9 mouse cellular contexts compared by ENCODE assay signal in genomic region chr4:154927899-154928337, GRCm38 (mm10). TPM values are rescaled to one million over a fixed set of nuclear protein-coding genes. Genes with fewer than 3 reads are reported as not detected.
DNase-seq lines count a peak whose midpoint lies in the region; ATAC-seq and TF ChIP-seq lines count a peak whose summit lies in the region.
"Had no signal": no experiment of that assay in that cellular context is flagged by ENCODE, and none has a peak within 500 bp of the region (broad histone marks: within the 10 kb centered on the region; RNA-seq: fewer than 3 reads in every experiment).

No protein-coding gene starts in this region.

- 24% methylated on average over 5 of the region's 5 CpGs for WGBS in heart, adult 2 months
- 31% methylated on average over 5 of the region's 5 CpGs for WGBS in kidney, embryonic 16.5 days

- no peak for TF ChIP-seq EP300 in heart, adult 2 months (IDR thresholded peaks at IDR 0.05; ENCODE audit: insufficient read depth, low read depth, low read length)

- H3K9ac ChIP-seq in heart, adult 2 months (ENCODE audit: low read depth, low read length), result peak overlapping the region; percentile 50
- H3K9ac ChIP-seq in kidney, embryonic 16.5 days (replicated peaks; ENCODE audit: low read length), result peak overlapping the region; percentile 28; the same call in 1 of the 2 replicates

- H3K4me1 ChIP-seq in testis, adult 2 months (ENCODE audit: control insufficient read depth, insufficient read depth, low read length), result no peaks in the 10 kb centered on the region
- H3K4me1 ChIP-seq in heart, adult 2 months (ENCODE audit: control insufficient read depth, insufficient read depth, low read length), result peaks cover 12% of the 10 kb centered on the region
- peaks cover 4% of the 10 kb centered on the region; the same call in 1 of the 2 replicates for H3K4me1 ChIP-seq in kidney, embryonic 16.5 days (ENCODE audit: insufficient read depth, low read length)

- DNase-seq in testis, postnatal 14 days (ENCODE audit: low spot score), result no peak
- DNase-seq in heart, adult 2 months, result peak; percentile 71 to 77
- peak; percentile 71 for DNase-seq in lung, postnatal 25 days (ENCODE audit: low spot score)
- peak; percentile 65 for DNase-seq in thymus, postnatal 25 days
- DNase-seq in layer of hippocampus, postnatal 25 days (ENCODE audit: extremely low spot score in 1 of 2, low spot score in 1 of 2), result no peak
- no peak for DNase-seq in adrenal gland, adult 8-10 months

- H3K36me3 ChIP-seq in testis, adult 2 months (ENCODE audit: control insufficient read depth, insufficient read depth, low read length), result no peaks in the 10 kb centered on the region
- H3K36me3 ChIP-seq in heart, adult 2 months (ENCODE audit: control insufficient read depth, insufficient read depth, low read length), result no peaks in the 10 kb centered on the region
- no peaks in the 10 kb centered on the region for H3K36me3 ChIP-seq in kidney, embryonic 16.5 days (ENCODE audit: insufficient read depth, low read length)

- intact Hi-C loops in heart, adult 2 months (cut with DNase I), result no loop called here

- TF ChIP-seq POLR2A in testis, adult 2 months (IDR thresholded peaks at IDR 0.05; ENCODE audit: control insufficient read depth, low read depth, low read length), result no peak
- TF ChIP-seq POLR2A in heart, adult 2 months (IDR thresholded peaks at IDR 0.05; ENCODE audit: insufficient read depth, low read depth, low read length), result 0 out of 2 replicates have a peak, but pooled peaks have one; percentile 22

- peak overlapping the region; percentile 34 for H3K4me2 ChIP-seq in kidney, embryonic 16.5 days (replicated peaks; ENCODE audit: low read depth, low read length)

- ATAC-seq in kidney, embryonic 16.5 days (ENCODE audit: low FRiP score, low TSS enrichment), result peak; percentile 52

- H3K27ac ChIP-seq in testis, adult 2 months (ENCODE audit: control insufficient read depth, insufficient read depth, low read depth, low read length), result no peak overlapping the region
- peak overlapping the region; percentile 93 for H3K27ac ChIP-seq in heart, adult 2 months
- H3K27ac ChIP-seq in kidney, embryonic 16.5 days (ENCODE audit: low read length), result peak overlapping the region; percentile 48; the same call in 1 of the 2 replicates

- H3K79me2 ChIP-seq in heart, adult 2 months (replicated peaks; ENCODE audit: control insufficient read depth, insufficient read depth, low read length), result no peaks in the 10 kb centered on the region

- TF ChIP-seq CTCF in testis, adult 2 months (IDR thresholded peaks at IDR 0.05; ENCODE audit: control insufficient read depth, insufficient read depth, insufficient replicate concordance, low read depth, low read length), result no peak
- no peak for TF ChIP-seq CTCF in heart, adult 2 months (IDR thresholded peaks at IDR 0.05)

- H3K9me3 ChIP-seq in kidney, embryonic 16.5 days (ENCODE audit: low read length), result no peaks in the 10 kb centered on the region

- H3K4me3 ChIP-seq in testis, adult 2 months (ENCODE audit: control insufficient read depth, low read depth, low read length), result peak overlapping the region; percentile 7; the same call in 1 of the 2 replicates
- H3K4me3 ChIP-seq in heart, adult 2 months, result peak overlapping the region; percentile 59
- 0 out of 2 replicates have a peak overlapping the region, but pooled peaks have one; percentile 14 for H3K4me3 ChIP-seq in kidney, embryonic 16.5 days (ENCODE audit: low read length)

- H3K27me3 ChIP-seq in testis, adult 2 months (ENCODE audit: control insufficient read depth, insufficient read depth, low read length), result no peaks in the 10 kb centered on the region
- H3K27me3 ChIP-seq in heart, adult 2 months (ENCODE audit: control insufficient read depth, insufficient read depth, low read length), result no peaks in the 10 kb centered on the region
- no peaks in the 10 kb centered on the region for H3K27me3 ChIP-seq in kidney, embryonic 16.5 days (ENCODE audit: insufficient read depth, low read length)

RNA-seq across cellular contexts. Expression of gene Tnfrsf14, which starts 0.4 kb away (rescaled TPM):
- polyA plus RNA-seq in testis, adult 2 months (2012; rRNA removed), result 0.70 and 1.0 TPM in 2 replicates
- 1 to 10 TPM; 6.1 to 7.0 TPM for total RNA-seq in heart, adult 2 months (2021)
- polyA plus RNA-seq in heart, adult 2 months (2012; rRNA removed), result 16.1 and 18.8 TPM in 2 replicates
- polyA plus RNA-seq in kidney, embryonic 16.5 days (2015; fragmentation: Nextera tagmentation; extraction: Ambion mirVana), result 0.74 and 0.95 TPM in 2 replicates
- 1 to 10 TPM in 1 of 2 experiments, under 1 TPM in 1; 0.62 to 1.9 TPM for total RNA-seq in layer of hippocampus, postnatal 25 days (2021)
- total RNA-seq in adrenal gland, adult 8-10 months (2022), result 10 to 100 TPM in 1 of 4 experiments, 1 to 10 TPM in 3; 6.9 to 14.7 (median 8.7) TPM

RNA-seq across cellular contexts. Expression of gene Fam213b, which starts 29.0 kb away (rescaled TPM):
- polyA plus RNA-seq in testis, adult 2 months (2012; rRNA removed), result 1.6 and 1.7 TPM in 2 replicates
- 10 to 100 TPM; 77.1 to 95.9 TPM for total RNA-seq in heart, adult 2 months (2021)
- polyA plus RNA-seq in heart, adult 2 months (2012; rRNA removed), result 77.3 and 110 TPM in 2 replicates
- 39.1 and 42.2 TPM in 2 replicates for polyA plus RNA-seq in kidney, embryonic 16.5 days (2015; fragmentation: Nextera tagmentation; extraction: Ambion mirVana)
- 10 to 100 TPM; 40.9 to 51.7 TPM for total RNA-seq in layer of hippocampus, postnatal 25 days (2021)
- total RNA-seq in adrenal gland, adult 8-10 months (2022), result 100 to 1,000 TPM in 2 of 4 experiments, 10 to 100 TPM in 2; 21.8 to 161 (median 71.6) TPM

RNA-seq across cellular contexts. Expression of gene Hes5, which starts 32.8 kb away (rescaled TPM):
- 0.57 and 0.65 TPM in 2 replicates for polyA plus RNA-seq in testis, adult 2 months (2012; rRNA removed)
- not detected for total RNA-seq in heart, adult 2 months (2021)
- 0.10 TPM in 1 of 2 replicates, not detected in the other for polyA plus RNA-seq in heart, adult 2 months (2012; rRNA removed)
- 17.2 and 20.1 TPM in 2 replicates for polyA plus RNA-seq in kidney, embryonic 16.5 days (2015; fragmentation: Nextera tagmentation; extraction: Ambion mirVana)
- 10 to 100 TPM; 30.2 to 37.9 TPM for total RNA-seq in layer of hippocampus, postnatal 25 days (2021)
- not detected for total RNA-seq in adrenal gland, adult 8-10 months (2022)
- total RNA-seq: adrenal gland, postnatal 36 days had no signal

RNA-seq across cellular contexts. Expression of gene Pank4, which starts 36.0 kb away (rescaled TPM):
- 16.7 TPM in 2 replicates for polyA plus RNA-seq in testis, adult 2 months (2012; rRNA removed)
- total RNA-seq in heart, adult 2 months (2021), result 10 to 100 TPM; 40.7 to 43.9 TPM
- polyA plus RNA-seq in heart, adult 2 months (2012; rRNA removed), result 59.6 and 81.2 TPM in 2 replicates
- polyA plus RNA-seq in kidney, embryonic 16.5 days (2015; fragmentation: Nextera tagmentation; extraction: Ambion mirVana), result 51.9 and 53.8 TPM in 2 replicates
- total RNA-seq in layer of hippocampus, postnatal 25 days (2021), result 10 to 100 TPM; 34.9 to 37.1 TPM
- total RNA-seq in adrenal gland, adult 8-10 months (2022), result 10 to 100 TPM; 27.8 to 38.1 (median 34.0) TPM

RNA-seq across cellular contexts. Expression of gene Mmel1, which starts 58.5 kb away (rescaled TPM):
- polyA plus RNA-seq in testis, adult 2 months (2012; rRNA removed), result 111 and 124 TPM in 2 replicates
- total RNA-seq in heart, adult 2 months (2021), result not detected
- 0.16 TPM in 1 of 2 replicates, not detected in the other for polyA plus RNA-seq in heart, adult 2 months (2012; rRNA removed)
- 0.17 TPM in 1 of 2 replicates, not detected in the other for polyA plus RNA-seq in kidney, embryonic 16.5 days (2015; fragmentation: Nextera tagmentation; extraction: Ambion mirVana)
- total RNA-seq in layer of hippocampus, postnatal 25 days (2021), result 1 to 10 TPM in 1 of 2 experiments, under 1 TPM in 1; 0.32 to 1.0 TPM
- 1 to 10 TPM in 2 of 4 experiments, under 1 TPM in 2; 0.31 to 4.6 (median 1.5) TPM for total RNA-seq in adrenal gland, adult 8-10 months (2022)

Comparison
In these comparisons a context has a peak if more than half of its experiments do, and no peak if none do; other contexts are left out.
1. H3K4me3 ChIP-seq: peak in every context shown above with its lines; median percentile 59 in heart, adult 2 months; 14 in kidney, embryonic 16.5 days; 7 in testis, adult 2 months.
2. DNase-seq: peak in heart, adult 2 months (2 of 2), lung, postnatal 25 days (single experiment) and thymus, postnatal 25 days (single experiment); none in testis, postnatal 14 days (single experiment), layer of hippocampus, postnatal 25 days (0 of 2) and adrenal gland, adult 8-10 months (single experiment).
3. RNA of gene Hes5, which starts 32.8 kb away (total RNA-seq): 30.2 to 37.9 TPM in layer of hippocampus, postnatal 25 days; not detected in heart, adult 2 months and not detected in adrenal gland, adult 8-10 months; every median in the first group is over 10 times any median in the second.